Mouse (Mus musculus): ENCODE data around the gene Chd3. TPM values are rescaled to one million over a fixed set of nuclear protein-coding genes. Genes with fewer than 3 reads are reported as not detected.
A peak's percentile ranks its signal among the peaks of the same experiment; 100 is the strongest.
"Not testable (repeated sequence)": the region's sequence is repeated elsewhere in the genome, so short reads cannot be mapped to it uniquely, and the experiment has no call there.

The Chd3 gene
- total RNA-seq, 2 experiments from 2014 or later: 12.0 to 13.9 TPM

DNA sequence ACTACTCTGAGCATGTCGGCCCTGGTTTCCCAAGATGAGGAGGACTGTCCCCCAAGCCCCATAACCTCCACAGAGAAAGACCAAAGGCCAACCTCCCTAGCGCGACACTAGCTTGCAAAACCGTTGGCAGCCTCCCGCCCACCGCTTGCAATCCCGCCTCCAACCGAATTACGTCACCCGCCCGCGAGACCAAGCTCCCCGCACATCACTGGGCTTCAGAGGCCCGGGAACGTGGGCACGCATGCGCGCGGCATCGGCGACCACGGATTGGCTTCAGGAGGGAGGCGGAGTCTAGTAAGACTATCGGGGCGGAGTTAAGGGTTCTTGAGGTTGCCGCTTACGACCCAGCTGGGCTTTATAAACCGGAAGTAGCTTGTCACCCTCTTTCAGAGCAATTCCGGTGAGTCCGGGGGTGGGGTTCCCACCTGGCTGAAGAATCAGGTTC is 45.5 kb downstream of the Chd3 start, which contains the start of the genes Cntrob and Trappc1:
TSS of gene Cntrob (minus strand) at position 109 of the 445 bp plus-strand sequence.
TSS of gene Trappc1 (plus strand) at position 314 of the 445 bp plus-strand sequence.
- peak; percentile 99 for DNase-seq

DNA sequence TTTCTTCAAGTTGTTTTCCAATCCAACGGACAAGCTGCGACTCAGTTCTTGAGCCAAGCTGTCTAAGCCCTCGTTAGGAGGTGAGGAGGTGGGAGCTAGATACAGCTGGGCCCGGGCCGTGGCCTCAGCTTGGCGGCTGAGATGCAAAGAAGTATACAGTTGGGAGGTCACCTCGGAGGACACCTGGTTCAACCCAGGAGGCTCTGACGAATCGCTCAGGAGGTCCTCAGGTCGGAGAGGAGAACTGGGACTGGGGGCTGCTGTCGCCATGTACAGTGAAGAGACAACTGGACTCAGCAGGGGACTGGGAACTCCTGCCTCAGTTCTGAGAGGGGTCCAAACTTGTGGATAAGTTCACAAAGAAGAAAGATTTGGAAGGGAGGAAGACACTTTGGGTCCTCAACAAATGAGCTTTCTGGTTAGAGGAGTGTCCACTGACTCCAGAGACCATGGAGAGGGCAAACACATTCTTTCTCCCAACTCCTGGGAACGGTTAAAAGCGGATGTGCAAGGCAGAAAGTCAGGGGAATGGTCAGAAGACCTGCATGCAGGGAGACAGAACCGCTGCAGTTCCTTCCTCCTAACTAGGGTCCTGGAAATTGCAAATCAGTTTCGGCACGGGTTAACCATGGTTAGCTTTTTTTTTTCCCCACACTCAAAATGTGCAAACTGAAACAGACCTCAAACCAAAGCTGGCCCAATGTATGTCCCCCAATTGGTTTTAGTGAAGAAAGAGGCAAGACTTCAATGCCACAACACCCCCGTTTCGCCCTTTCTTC is 46.3 kb downstream of the Chd3 start:
- DNase-seq: no peak

DNA sequence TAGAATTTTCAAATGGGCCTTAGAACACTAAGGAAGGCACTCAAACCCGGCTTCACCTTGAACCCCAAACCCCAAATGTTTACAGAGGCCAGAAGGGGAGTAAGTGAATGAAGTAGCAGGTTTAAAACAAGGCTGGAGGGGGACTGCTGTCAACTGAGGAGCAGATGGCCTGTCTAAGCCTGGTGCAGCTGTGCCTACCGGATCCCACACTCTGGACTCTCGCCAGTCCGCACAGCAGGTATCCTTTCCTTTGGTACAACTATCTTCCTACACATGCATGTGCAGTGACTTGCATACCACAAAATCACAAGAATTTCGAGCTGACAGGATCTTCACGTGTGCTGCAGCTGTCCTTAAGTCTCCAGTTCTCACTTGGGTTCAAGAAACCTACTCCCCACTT is 47.2 kb downstream of the Chd3 start:
- DNase-seq: no peak

DNA sequence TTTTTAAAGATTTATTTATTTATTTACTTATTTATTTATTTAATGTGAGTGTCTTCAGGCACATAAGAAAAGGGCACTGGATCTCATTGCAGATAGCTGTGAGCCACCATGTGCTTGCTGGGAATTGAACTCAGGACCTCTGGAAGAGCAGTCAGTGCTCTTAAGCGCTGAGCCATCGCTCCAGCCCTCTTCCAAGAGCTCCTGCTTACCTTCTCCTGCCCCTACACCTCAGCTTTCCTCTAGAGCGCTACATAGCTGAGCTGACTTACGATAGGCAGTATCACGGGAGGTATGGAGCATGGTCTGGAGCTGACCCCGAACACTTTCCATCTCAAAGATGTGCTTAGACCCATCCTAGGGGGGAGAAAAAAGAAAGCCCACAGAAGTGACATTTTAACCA is 47.6 kb downstream of the Chd3 start:
- no peak for DNase-seq

DNA sequence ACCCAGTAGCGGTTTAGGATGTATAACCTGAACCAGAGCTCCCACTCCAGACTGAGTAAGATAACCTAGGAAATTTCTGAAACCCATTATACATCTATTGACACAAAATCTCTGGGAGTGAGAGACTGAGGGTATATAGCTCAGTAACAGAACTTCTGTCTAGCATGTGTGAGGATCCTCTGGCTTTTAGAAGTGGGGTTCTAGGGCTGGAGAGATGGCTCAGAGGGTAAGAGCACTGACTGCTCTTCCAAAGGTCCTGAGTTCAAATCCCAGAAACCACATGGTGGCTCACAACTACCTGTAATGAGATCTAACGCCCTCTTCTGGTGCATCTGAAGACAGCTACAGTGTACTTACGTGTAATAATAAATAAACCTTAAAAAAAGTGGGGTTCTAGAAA is 51.2 kb downstream of the Chd3 start:
- not testable (repeated sequence) for DNase-seq

DNA sequence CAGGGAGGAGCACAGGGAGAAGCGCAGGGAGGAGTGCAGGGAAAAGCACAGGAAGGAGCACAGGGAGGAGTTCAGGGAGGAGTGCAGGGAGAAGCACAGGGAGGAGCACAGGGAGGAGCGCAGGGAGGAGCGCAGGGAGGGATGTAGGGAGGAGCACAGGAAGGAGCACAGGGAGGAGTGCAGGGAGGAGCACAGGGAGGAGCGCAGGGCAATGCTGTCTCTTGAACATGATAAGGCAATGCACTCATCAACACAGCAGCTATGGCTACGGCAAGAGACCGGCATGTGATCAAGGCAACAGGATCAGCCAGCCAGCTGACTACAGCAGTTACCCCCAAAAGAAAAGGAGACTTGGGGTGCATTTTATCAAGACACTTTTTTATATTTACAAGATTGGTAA is 52.8 kb downstream of the Chd3 start:
- no peak for DNase-seq

DNA sequence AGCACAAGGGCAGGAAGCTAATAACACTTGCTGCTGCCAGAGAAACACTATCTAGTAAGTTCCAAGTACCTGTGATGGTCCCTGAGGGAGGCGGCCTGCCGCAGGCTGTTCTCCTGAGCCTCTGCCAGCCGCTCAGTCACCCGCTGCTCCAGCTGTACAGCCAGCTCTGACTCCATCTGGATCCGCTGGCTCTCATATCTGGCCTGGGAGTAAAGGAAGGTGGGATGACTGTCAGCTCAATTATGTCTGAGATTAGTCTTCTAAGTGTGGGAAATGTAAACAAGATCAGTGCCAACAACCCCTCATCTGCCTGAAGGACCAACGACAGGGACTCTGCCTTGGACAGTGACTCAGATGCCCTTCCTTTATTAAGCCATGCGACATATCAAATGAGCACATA is 57.9 kb downstream of the Chd3 start:
- peak; percentile 54 for DNase-seq

DNA sequence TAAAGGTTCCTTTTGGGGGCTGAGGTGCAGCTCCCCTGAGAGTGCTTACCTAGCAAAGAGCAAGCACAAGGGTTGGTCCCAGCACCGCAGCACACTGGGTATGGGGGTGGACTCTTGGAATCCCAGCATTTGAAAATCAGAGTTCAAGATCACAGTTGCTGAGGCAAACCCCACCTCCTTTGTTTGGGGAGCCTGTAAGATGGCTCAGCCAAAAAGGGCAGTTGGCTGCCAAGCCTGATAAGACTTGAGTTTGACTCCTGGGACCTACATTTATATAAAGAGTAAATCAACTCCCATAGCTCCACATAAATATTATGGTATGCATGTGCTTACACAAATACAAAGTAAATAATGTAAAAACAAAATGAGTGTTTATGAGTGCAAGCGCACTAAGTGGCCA is 63.2 kb downstream of the Chd3 start:
- no peak for DNase-seq

DNA sequence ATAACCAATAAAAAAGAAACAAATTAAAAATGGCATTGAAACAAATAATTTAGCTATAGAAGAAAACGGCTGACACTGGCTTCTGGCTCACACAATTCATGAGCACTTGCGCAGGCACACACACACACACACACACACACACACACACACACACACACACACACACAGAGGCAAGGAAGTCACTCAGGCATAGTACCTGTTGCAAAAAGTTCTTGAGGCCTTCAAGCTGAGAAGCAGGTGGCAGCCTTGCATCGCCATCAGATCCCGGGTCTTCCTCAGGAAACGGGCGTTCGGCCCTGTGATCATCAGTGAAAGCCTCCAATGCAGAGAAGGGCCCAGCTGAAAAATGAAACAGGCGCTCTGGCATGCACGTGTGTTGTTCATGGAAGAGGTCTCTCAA is 63.9 kb downstream of the Chd3 start:
- no peak for DNase-seq

DNA sequence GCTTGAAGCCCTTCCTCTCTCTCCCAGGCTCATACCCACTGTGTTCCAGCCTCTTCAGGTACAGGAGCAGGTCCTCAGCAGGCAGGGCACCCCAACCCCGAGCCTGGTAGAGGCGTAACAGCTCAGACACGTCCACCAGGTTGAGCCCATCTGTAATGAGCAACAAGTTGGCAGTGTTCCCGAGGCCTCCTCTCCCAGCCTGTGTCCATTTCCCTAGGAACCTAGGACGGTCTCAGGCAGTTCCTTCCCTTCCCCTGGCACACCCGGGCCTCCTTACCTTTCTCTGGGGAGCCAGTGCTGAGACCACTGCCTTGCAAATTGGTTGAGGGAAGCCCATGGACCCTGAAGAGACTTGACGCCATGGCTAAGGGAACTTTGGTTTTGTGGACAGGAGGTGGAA is 66.4 kb downstream of the Chd3 start:
- no peak for DNase-seq

DNA sequence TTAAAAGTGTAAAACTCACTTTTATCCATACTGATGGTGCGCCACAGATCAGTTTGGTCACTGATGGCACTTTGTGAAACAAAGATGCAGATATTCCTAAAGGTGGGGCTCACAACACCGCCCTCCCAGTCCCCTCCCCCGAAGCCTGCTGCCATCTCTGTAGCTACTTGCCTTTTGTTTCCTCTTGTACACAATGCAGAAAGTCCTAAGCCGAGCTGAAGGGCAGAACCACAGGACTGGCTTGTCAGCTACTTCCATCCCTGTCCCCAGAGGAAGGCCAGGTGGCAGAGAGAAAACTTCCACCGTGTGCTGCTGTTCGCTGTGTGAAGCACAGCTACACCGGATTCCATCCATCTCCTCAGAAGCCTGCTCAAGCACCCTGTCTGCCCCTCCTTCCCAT is 71.0 kb downstream of the Chd3 start:
- no peak for DNase-seq

DNA sequence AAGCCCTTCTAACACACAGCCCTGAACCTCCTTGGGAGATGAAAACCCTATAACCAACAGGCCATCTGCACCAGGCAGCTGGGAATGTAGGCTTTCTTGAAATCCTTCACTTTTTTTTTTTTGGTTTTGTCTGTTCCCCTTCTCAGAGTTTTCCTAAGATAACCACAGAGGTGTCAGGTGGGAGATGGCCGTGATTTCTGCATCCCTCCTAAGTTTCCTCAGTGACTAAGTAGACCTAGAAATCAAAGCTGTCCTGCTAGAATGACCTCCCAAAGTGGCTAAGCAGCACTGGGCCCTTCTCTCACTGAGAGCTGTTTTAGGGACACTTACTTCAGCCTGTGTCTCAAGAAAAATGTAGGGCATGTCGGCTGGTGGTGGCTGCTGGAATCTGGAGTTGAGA is 71.4 kb downstream of the Chd3 start:
- no peak for DNase-seq

DNA sequence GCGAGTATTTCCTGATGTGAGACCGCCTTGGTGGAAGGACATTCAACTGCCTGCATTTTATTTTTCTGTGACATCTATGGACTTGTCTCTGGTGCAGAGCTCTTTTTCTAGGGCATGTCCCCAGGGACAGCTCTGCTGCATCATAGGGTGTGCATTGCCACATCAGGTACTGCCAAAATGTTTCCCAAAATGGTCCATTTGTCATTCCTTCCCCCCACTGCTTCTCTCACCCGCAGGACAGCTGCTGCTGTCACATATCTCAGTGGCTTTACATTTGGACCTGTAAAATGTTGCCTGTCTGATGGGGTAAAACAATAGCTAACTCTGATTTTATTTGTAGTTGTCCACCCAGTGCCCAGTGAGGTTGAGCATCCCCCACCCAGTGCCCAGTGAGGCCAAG is 73.9 kb downstream of the Chd3 start:
- DNase-seq: no peak

Other genes starting within 250 kb of the Chd3 start
- gene Hes7, start 249.0 kb downstream of the Chd3 start, total RNA-seq (2021): not detected
- under 1 TPM in 1 of 2 experiments, not detected in 1; 0.21 TPM for gene 9130213A22Rik, start 246.8 kb downstream of the Chd3 start, total RNA-seq (2021)
- gene Aloxe3, start 243.5 kb downstream of the Chd3 start, total RNA-seq (2021): not detected
- gene Alox12b, start 212.4 kb downstream of the Chd3 start, total RNA-seq (2021): under 1 TPM in 1 of 2 experiments, not detected in 1; 0.18 TPM
- not detected for gene Alox8, start 171.6 kb downstream of the Chd3 start, total RNA-seq (2021)
- not detected for gene Gucy2e, start 132.4 kb downstream of the Chd3 start, total RNA-seq (2021)
- 1 to 10 TPM; 1.2 to 2.5 TPM for gene Cntrob, start 45.6 kb downstream of the Chd3 start, total RNA-seq (2021)
- gene Trappc1, start 45.4 kb downstream of the Chd3 start, total RNA-seq (2021): 10 to 100 TPM; 39.6 to 48.3 TPM
- under 1 TPM in 1 of 2 experiments, not detected in 1; 0.13 TPM for gene Kcnab3, start 43.1 kb downstream of the Chd3 start, total RNA-seq (2021)
- under 1 TPM in 1 of 2 experiments, not detected in 1; 0.35 TPM for gene Rnf227, start 28.9 kb downstream of the Chd3 start, total RNA-seq (2021)
- 10 to 100 TPM; 60.4 to 65.0 TPM for gene Naa38, start 26.1 kb upstream of the Chd3 start, total RNA-seq (2021)
- gene Cyb5d1, start 26.2 kb upstream of the Chd3 start, total RNA-seq (2021): 10 to 100 TPM; 26.5 to 26.9 TPM
- gene Tmem88, start 28.8 kb upstream of the Chd3 start, total RNA-seq (2021): 1 to 10 TPM; 6.1 to 7.0 TPM
- gene Kdm6b, start 44.3 kb upstream of the Chd3 start, total RNA-seq (2021): 10 to 100 TPM; 23.9 to 27.7 TPM
- gene Dnah2, start 179.7 kb upstream of the Chd3 start, total RNA-seq (2021): under 1 TPM; 0.03 to 0.48 TPM
- gene Efnb3, start 190.8 kb upstream of the Chd3 start, total RNA-seq (2021): under 1 TPM; 0.35 to 0.69 TPM
- gene Wrap53, start 210.8 kb upstream of the Chd3 start, total RNA-seq (2021): 1 to 10 TPM; 3.4 to 3.7 TPM
- gene Trp53, start 211.0 kb upstream of the Chd3 start, total RNA-seq (2021): 10 to 100 TPM; 12.2 to 12.7 TPM
- gene Atp1b2, start 236.5 kb upstream of the Chd3 start, total RNA-seq (2021): 100 to 1,000 TPM; 365 to 378 TPM
- under 1 TPM in 1 of 2 experiments, not detected in 1; 0.62 TPM for gene Shbg, start 248.5 kb upstream of the Chd3 start, total RNA-seq (2021)

All from gastrocnemius, postnatal 25 days (tissue).